Mouse (Mus musculus): ENCODE data around the gene Smpdl3a. TPM values are rescaled to one million over a fixed set of nuclear protein-coding genes. Genes with fewer than 3 reads are reported as not detected.

Gene Smpdl3a
- polyA plus RNA-seq, 1 experiment: 48.3 TPM

GRCm38 (mm10) chr10:57814295-57814694, 20.2 kb downstream of the Smpdl3a start:
- H3K4me1 ChIP-seq (replicated peaks; ENCODE audit: control insufficient read depth, insufficient read depth, low read length): no peaks in the 10 kb centered on the region
- H3K27me3 ChIP-seq (ENCODE audit: control insufficient read depth, insufficient read depth, low read length): no peaks in the 10 kb centered on the region
- no peak overlapping the region for H3K27ac ChIP-seq (ENCODE audit: control insufficient read depth, insufficient read depth, low read length)
- 98% methylated on average over 2 of the region's 2 CpGs for WGBS
- TF ChIP-seq POLR2A (IDR thresholded peaks at IDR 0.05; ENCODE audit: control insufficient read depth, extremely low read depth, insufficient read depth, low read length, poor library complexity) (no peak), CTCF (IDR thresholded peaks at IDR 0.05; ENCODE audit: borderline replicate concordance, control insufficient read depth, extremely low read depth, insufficient read depth, low read length, poor library complexity) (no peak)
- H3K36me3 ChIP-seq (ENCODE audit: control insufficient read depth, insufficient read depth, low read length): no peaks in the 10 kb centered on the region
- no peak overlapping the region for H3K4me3 ChIP-seq (ENCODE audit: control insufficient read depth, insufficient read depth, low read length)
- no peak for DNase-seq

- Histone ChIP-seq H3K27ac (ENCODE audit: control insufficient read depth, insufficient read depth, low read length) (no peak overlapping the region), H3K27me3 (ENCODE audit: control insufficient read depth, insufficient read depth, low read length) (no peaks in the 10 kb centered on the region), H3K4me3 (ENCODE audit: control insufficient read depth, insufficient read depth, low read length) (no peak overlapping the region), H3K36me3 (ENCODE audit: control insufficient read depth, insufficient read depth, low read length) (no peaks in the 10 kb centered on the region), H3K4me1 (replicated peaks; ENCODE audit: control insufficient read depth, insufficient read depth, low read length) (no peaks in the 10 kb centered on the region)
- no peak for DNase-seq
- 91% methylated on average over 6 of the region's 6 CpGs for WGBS
- TF ChIP-seq CTCF (IDR thresholded peaks at IDR 0.05; ENCODE audit: borderline replicate concordance, control insufficient read depth, extremely low read depth, insufficient read depth, low read length, poor library complexity) (no peak), POLR2A (IDR thresholded peaks at IDR 0.05; ENCODE audit: control insufficient read depth, extremely low read depth, insufficient read depth, low read length, poor library complexity) (no peak)
These were observed 21.7 kb downstream of the Smpdl3a start for GRCm38 (mm10) chr10:57815869-57816268.

GRCm38 (mm10) chr10:57819209-57819608, 25.1 kb downstream of the Smpdl3a start:
- DNase-seq: no peak
- no peaks in the 10 kb centered on the region for H3K36me3 ChIP-seq (ENCODE audit: control insufficient read depth, insufficient read depth, low read length)
- H3K4me1 ChIP-seq (replicated peaks; ENCODE audit: control insufficient read depth, insufficient read depth, low read length): no peaks in the 10 kb centered on the region
- no peak overlapping the region for H3K27ac ChIP-seq (ENCODE audit: control insufficient read depth, insufficient read depth, low read length)
- WGBS: 91% methylated on average over 2 of the region's 2 CpGs
- TF ChIP-seq CTCF (IDR thresholded peaks at IDR 0.05; ENCODE audit: borderline replicate concordance, control insufficient read depth, extremely low read depth, insufficient read depth, low read length, poor library complexity) (no peak), POLR2A (IDR thresholded peaks at IDR 0.05; ENCODE audit: control insufficient read depth, extremely low read depth, insufficient read depth, low read length, poor library complexity) (no peak)
- no peaks in the 10 kb centered on the region for H3K27me3 ChIP-seq (ENCODE audit: control insufficient read depth, insufficient read depth, low read length)
- no peak overlapping the region for H3K4me3 ChIP-seq (ENCODE audit: control insufficient read depth, insufficient read depth, low read length)

GRCm38 (mm10) chr10:57822473-57822872, 28.3 kb downstream of the Smpdl3a start:
- WGBS: 92% methylated on average over 3 of the region's 3 CpGs
- H3K27ac ChIP-seq (ENCODE audit: control insufficient read depth, insufficient read depth, low read length): no peak overlapping the region
- no peaks in the 10 kb centered on the region for H3K4me1 ChIP-seq (replicated peaks; ENCODE audit: control insufficient read depth, insufficient read depth, low read length)
- H3K27me3 ChIP-seq (ENCODE audit: control insufficient read depth, insufficient read depth, low read length): no peaks in the 10 kb centered on the region
- H3K4me3 ChIP-seq (ENCODE audit: control insufficient read depth, insufficient read depth, low read length): no peak overlapping the region
- no peaks in the 10 kb centered on the region for H3K36me3 ChIP-seq (ENCODE audit: control insufficient read depth, insufficient read depth, low read length)
- no peak for DNase-seq
- TF ChIP-seq POLR2A (IDR thresholded peaks at IDR 0.05; ENCODE audit: control insufficient read depth, extremely low read depth, insufficient read depth, low read length, poor library complexity) (no peak), CTCF (IDR thresholded peaks at IDR 0.05; ENCODE audit: borderline replicate concordance, control insufficient read depth, extremely low read depth, insufficient read depth, low read length, poor library complexity) (no peak)

GRCm38 (mm10) chr10:57828649-57829048, 34.5 kb downstream of the Smpdl3a start:
- DNase-seq: no peak
- Histone ChIP-seq H3K4me1 (replicated peaks; ENCODE audit: control insufficient read depth, insufficient read depth, low read length) (no peaks in the 10 kb centered on the region), H3K36me3 (ENCODE audit: control insufficient read depth, insufficient read depth, low read length) (no peaks in the 10 kb centered on the region), H3K27ac (ENCODE audit: control insufficient read depth, insufficient read depth, low read length) (no peak overlapping the region), H3K27me3 (ENCODE audit: control insufficient read depth, insufficient read depth, low read length) (no peaks in the 10 kb centered on the region), H3K4me3 (ENCODE audit: control insufficient read depth, insufficient read depth, low read length) (no peak overlapping the region)
- WGBS: 87% methylated on average over 5 of the region's 5 CpGs
- TF ChIP-seq CTCF (IDR thresholded peaks at IDR 0.05; ENCODE audit: borderline replicate concordance, control insufficient read depth, extremely low read depth, insufficient read depth, low read length, poor library complexity) (no peak), POLR2A (IDR thresholded peaks at IDR 0.05; ENCODE audit: control insufficient read depth, extremely low read depth, insufficient read depth, low read length, poor library complexity) (no peak)

- Histone ChIP-seq H3K36me3 (ENCODE audit: control insufficient read depth, insufficient read depth, low read length) (no peaks in the 10 kb centered on the region), H3K27ac (ENCODE audit: control insufficient read depth, insufficient read depth, low read length) (no peak overlapping the region), H3K4me1 (replicated peaks; ENCODE audit: control insufficient read depth, insufficient read depth, low read length) (no peaks in the 10 kb centered on the region), H3K27me3 (ENCODE audit: control insufficient read depth, insufficient read depth, low read length) (no peaks in the 10 kb centered on the region), H3K4me3 (ENCODE audit: control insufficient read depth, insufficient read depth, low read length) (no peak overlapping the region)
- 89% methylated on average over 3 of the region's 3 CpGs for WGBS
- no peak for TF ChIP-seq CTCF (IDR thresholded peaks at IDR 0.05; ENCODE audit: borderline replicate concordance, control insufficient read depth, extremely low read depth, insufficient read depth, low read length, poor library complexity)
- TF ChIP-seq POLR2A (IDR thresholded peaks at IDR 0.05; ENCODE audit: control insufficient read depth, extremely low read depth, insufficient read depth, low read length, poor library complexity): no peak
- no peak for DNase-seq
These were observed 35.5 kb downstream of the Smpdl3a start for GRCm38 (mm10) chr10:57829621-57830020.

- H3K27ac ChIP-seq (ENCODE audit: control insufficient read depth, insufficient read depth, low read length): no peak overlapping the region
- TF ChIP-seq CTCF (IDR thresholded peaks at IDR 0.05; ENCODE audit: borderline replicate concordance, control insufficient read depth, extremely low read depth, insufficient read depth, low read length, poor library complexity): no peak
- TF ChIP-seq POLR2A (IDR thresholded peaks at IDR 0.05; ENCODE audit: control insufficient read depth, extremely low read depth, insufficient read depth, low read length, poor library complexity): no peak
- no peaks in the 10 kb centered on the region for H3K27me3 ChIP-seq (ENCODE audit: control insufficient read depth, insufficient read depth, low read length)
- no peaks in the 10 kb centered on the region for H3K4me1 ChIP-seq (replicated peaks; ENCODE audit: control insufficient read depth, insufficient read depth, low read length)
- H3K4me3 ChIP-seq (ENCODE audit: control insufficient read depth, insufficient read depth, low read length): no peak overlapping the region
- H3K36me3 ChIP-seq (ENCODE audit: control insufficient read depth, insufficient read depth, low read length): no peaks in the 10 kb centered on the region
- 21% methylated on average over 1 of the region's 1 CpGs for WGBS
- no peak for DNase-seq
These were observed 41.0 kb downstream of the Smpdl3a start for GRCm38 (mm10) chr10:57835094-57835493.
